Mouse (Mus musculus) neural tube, embryonic 13.5 days (tissue): ENCODE measurements around the gene Olfr1118. TPM values are rescaled to one million over a fixed set of nuclear protein-coding genes. Genes with fewer than 3 reads are reported as not detected.
"Not testable (repeated sequence)": the region's sequence is repeated elsewhere in the genome, so short reads cannot be mapped to it uniquely, and the experiment has no call there.

Source experiments
- ATAC-seq: fragments of 200-750 bp; cut with Nextera tagmentation; 2 replicates; pipeline ENCODE4 v1.8.0; 2017; ENCODE audit warnings: low read depth, mild to moderate bottlenecking, moderate TSS enrichment, moderate library complexity
- H3K27ac ChIP-seq: fragments of 300-500 bp; sonication (generic); replicated peaks from 2 replicates; pipeline ENCODE4 v1.5.1; 2015; ENCODE audit warnings: moderate library complexity, mild to moderate bottlenecking, inconsistent platforms
- H3K27me3 ChIP-seq: fragments of 300-500 bp; sonication (generic); 2 replicates; pipeline ENCODE4 v1.6.1; 2015; ENCODE audit warnings: mild to moderate bottlenecking, inconsistent platforms
- H3K36me3 ChIP-seq: fragments of 300-500 bp; sonication (generic); 2 replicates; pipeline ENCODE4 v1.6.1; 2015; ENCODE audit warnings: mild to moderate bottlenecking, inconsistent platforms
- H3K4me1 ChIP-seq: fragments of 300-500 bp; sonication (generic); replicated peaks from 2 replicates; pipeline ENCODE4 v1.6.1; 2015; ENCODE audit warnings: inconsistent platforms
- H3K4me2 ChIP-seq: fragments of 300-500 bp; sonication (generic); 2 replicates; pipeline ENCODE4 v1.6.1; 2015; ENCODE audit warnings: inconsistent platforms, mild to moderate bottlenecking, moderate library complexity
- H3K4me3 ChIP-seq: fragments of 300-500 bp; sonication (generic); 2 replicates; pipeline ENCODE4 v1.5.1; 2015; ENCODE audit warnings: mild to moderate bottlenecking, inconsistent platforms
- H3K9ac ChIP-seq: fragments of 300-500 bp; sonication (generic); 2 replicates; pipeline ENCODE4 v1.6.1; 2015; ENCODE audit warnings: moderate library complexity, mild to moderate bottlenecking, inconsistent platforms
- H3K9me3 ChIP-seq: fragments of 300-500 bp; sonication (generic); 2 replicates; pipeline ENCODE4 v1.6.1; 2016; ENCODE audit warnings: inconsistent platforms
- WGBS: fragments of 180-500 bp; shearing (Covaris S2); methylation state at CpG from one replicate; pipeline ENCODE4 v1.1.7; 2015; 5-methylcytosine and 5-hydroxymethylcytosine counted together
- polyA plus RNA-seq: library from polyadenylated mRNA; unstranded; fragments of >200 nt; fragmentation: Nextera tagmentation; extraction: Ambion mirVana; gene quantifications from 2 replicates; pipeline ENCODE4 v1.2.1, GENCODE M21; 2015

The Olfr1118 gene
- not detected in 2 replicates for polyA plus RNA-seq

DNA sequence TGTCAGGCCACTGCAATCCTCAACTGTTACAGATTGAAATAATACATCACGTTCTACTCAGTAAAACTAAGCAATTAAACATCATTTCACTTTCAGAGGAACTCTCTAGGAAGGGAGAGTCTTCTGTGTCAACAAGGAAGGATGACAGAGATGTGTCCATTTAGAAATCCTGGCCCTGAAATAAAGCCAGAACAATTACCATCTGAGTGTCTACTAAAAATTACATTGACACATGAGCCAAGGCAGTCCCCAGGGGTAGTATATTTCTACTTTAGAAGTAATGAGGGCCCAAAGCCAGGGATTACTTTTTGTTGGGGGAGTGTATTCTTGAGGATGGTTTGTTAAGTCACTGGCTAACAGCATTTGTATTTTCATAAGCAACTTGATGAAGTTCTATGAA, at the start of gene Olfr1118:
Olfr1118 (plus strand) TSS at position 301 of the 400 bp plus-strand sequence.
- H3K4me2 ChIP-seq, result no peak within 1 kb of the TSS
- no peak within 1 kb of the TSS for H3K9ac ChIP-seq
- no peaks in the 10 kb centered on the region for H3K27me3 ChIP-seq
- H3K9me3 ChIP-seq, result no peaks in the 10 kb centered on the region
- ATAC-seq, result no peak
- H3K4me1 ChIP-seq, result no peaks in the 10 kb centered on the region
- H3K27ac ChIP-seq, result no peak within 1 kb of the TSS
- 81% methylated on average over 1 of the region's 1 CpGs for WGBS
- H3K36me3 ChIP-seq, result no peaks in the 10 kb centered on the region
- H3K4me3 ChIP-seq, result no peak within 1 kb of the TSS

DNA sequence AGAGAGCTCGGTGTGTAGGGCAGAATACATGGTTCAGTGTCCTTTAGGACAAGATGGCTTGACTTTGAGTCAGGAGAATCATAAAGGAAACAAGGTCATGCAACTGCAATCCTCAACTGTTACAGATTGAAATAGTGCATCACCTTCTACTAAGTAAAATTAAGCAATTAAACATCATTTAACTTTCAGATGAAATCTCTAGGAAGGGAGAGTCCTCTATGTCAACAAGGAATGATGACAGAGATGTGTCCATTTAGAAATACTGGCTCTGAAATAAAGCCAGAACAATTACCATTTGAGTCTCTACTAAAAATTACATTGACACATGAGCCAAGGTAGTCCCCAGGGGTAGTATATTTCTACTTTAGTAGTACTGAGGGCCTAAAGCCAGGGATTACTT, 40.1 kb upstream of the Olfr1118 start, which contains the start of gene Olfr1116:
Olfr1116 (plus strand) TSS at position 301 of the 400 bp plus-strand sequence.
- no peaks in the 10 kb centered on the region for H3K9me3 ChIP-seq

DNA sequence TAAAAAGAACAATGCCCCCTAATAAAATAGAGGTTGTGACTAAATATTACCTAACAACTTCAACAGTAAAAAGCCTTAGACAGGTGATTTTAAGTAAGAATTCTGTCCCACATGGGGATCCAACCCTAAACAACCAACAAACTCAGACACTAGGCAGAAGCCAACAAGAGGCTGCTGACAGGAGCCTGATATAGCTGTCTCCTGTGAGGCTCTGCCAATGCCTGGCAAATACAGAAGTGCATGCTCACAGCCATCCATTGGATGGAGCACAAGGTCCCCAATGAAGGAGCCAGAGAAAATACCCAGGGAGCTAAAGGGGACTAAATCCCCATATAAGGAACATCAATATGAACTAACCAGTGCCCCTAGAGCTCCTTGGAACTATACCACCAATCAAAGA, 13.4 kb upstream of the Olfr1118 start:
- ATAC-seq, H3K4me3 ChIP-seq, H3K36me3 ChIP-seq, H3K4me2 ChIP-seq, H3K9ac ChIP-seq, H3K27me3 ChIP-seq, H3K4me1 ChIP-seq, H3K9me3 ChIP-seq, H3K27ac ChIP-seq: not testable (repeated sequence)

More for the DNA sequence above, 40.1 kb upstream of the Olfr1118 start, which contains the start of gene Olfr1116:
- Histone ChIP-seq H3K27me3 (no peaks in the 10 kb centered on the region), H3K36me3 (no peaks in the 10 kb centered on the region), H3K4me1 (no peaks in the 10 kb centered on the region), H3K4me2 (no peak within 1 kb of the TSS), H3K9ac (no peak within 1 kb of the TSS), H3K27ac (no peak within 1 kb of the TSS), H3K4me3 (no peak within 1 kb of the TSS)
- ATAC-seq, result no peak
- 92% methylated on average over 1 of the region's 1 CpGs for WGBS

DNA sequence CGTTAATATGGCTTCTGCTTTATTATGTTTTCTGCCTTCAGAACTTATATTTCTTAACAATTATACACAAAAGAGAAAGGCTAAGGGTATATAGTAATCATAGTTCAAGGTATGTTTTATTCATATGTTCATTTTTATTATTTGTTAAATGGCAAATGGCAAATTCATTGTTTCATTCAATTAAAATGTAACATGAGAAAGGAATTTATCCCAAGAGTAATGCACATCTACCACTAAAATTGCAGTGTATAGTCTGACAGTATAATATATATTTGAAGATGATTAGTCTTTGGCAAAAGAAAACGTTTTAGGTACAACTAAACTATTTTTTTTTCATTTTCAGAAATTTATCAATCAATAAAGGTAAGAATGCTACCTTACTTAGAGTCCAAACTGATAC, 47.1 kb downstream of the Olfr1118 start, which contains the start of gene Olfr1120:
Olfr1120 (plus strand) TSS at position 301 of the 400 bp plus-strand sequence.
- WGBS, result 62% methylated on average over 2 of the region's 2 CpGs
- ATAC-seq, result no peak
- Histone ChIP-seq H3K27ac (no peak within 1 kb of the TSS), H3K36me3 (no peaks in the 10 kb centered on the region), H3K9ac (no peak within 1 kb of the TSS), H3K27me3 (no peaks in the 10 kb centered on the region), H3K4me2 (no peak within 1 kb of the TSS), H3K9me3 (no peaks in the 10 kb centered on the region), H3K4me1 (no peaks in the 10 kb centered on the region), H3K4me3 (no peak within 1 kb of the TSS)

DNA sequence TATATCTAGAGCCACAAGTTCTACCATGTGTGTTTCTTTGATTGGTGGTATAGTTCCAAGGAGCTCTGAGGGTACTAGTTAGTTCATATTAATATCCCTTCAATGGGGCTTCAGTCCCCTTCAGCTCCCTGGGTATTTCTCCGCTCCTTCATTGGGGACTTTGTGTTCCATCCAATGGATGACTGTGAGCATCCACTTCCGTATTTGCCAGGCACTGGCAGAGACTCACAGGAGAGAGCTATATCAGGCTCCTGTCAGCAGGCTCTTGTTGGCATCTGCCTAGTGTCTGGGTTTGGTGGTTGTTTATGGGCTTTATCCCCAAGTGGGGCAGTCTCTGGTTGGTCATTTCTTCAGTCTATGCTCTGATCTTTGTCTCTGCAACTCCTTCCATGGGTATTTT, 52.7 kb downstream of the Olfr1118 start:
- not testable (repeated sequence) for H3K4me3 ChIP-seq, H3K9me3 ChIP-seq, H3K36me3 ChIP-seq, H3K4me1 ChIP-seq, H3K27ac ChIP-seq, H3K9ac ChIP-seq, H3K4me2 ChIP-seq, H3K27me3 ChIP-seq, ATAC-seq
- 87% methylated on average over 2 of the region's 2 CpGs for WGBS

Other genes starting within 250 kb of the Olfr1118 start
- not detected in 2 replicates for gene Olfr1107, start 231.8 kb upstream of the Olfr1118 start, polyA plus RNA-seq
- not detected in 2 replicates for gene Olfr1109, start 211.6 kb upstream of the Olfr1118 start, polyA plus RNA-seq
- not detected in 2 replicates for gene Olfr259, start 193.0 kb upstream of the Olfr1118 start, polyA plus RNA-seq
- not detected in 2 replicates for gene Olfr1110, start 167.3 kb upstream of the Olfr1118 start, polyA plus RNA-seq
- gene Olfr1111, start 155.0 kb upstream of the Olfr1118 start, polyA plus RNA-seq, result not detected in 2 replicates
- gene Olfr1112, start 119.8 kb upstream of the Olfr1118 start, polyA plus RNA-seq, result not detected in 2 replicates
- not detected in 2 replicates for gene Olfr1113, start 98.6 kb upstream of the Olfr1118 start, polyA plus RNA-seq
- not detected in 2 replicates for gene Olfr1115, start 59.6 kb upstream of the Olfr1118 start, polyA plus RNA-seq
- not detected in 2 replicates for gene Olfr1116, start 40.0 kb upstream of the Olfr1118 start, polyA plus RNA-seq
- not detected in 2 replicates for gene Olfr1120, start 47.2 kb downstream of the Olfr1118 start, polyA plus RNA-seq
- not detected in 2 replicates for gene Olfr1121, start 62.3 kb downstream of the Olfr1118 start, polyA plus RNA-seq
- gene Olfr1122, start 78.3 kb downstream of the Olfr1118 start, polyA plus RNA-seq, result not detected in 2 replicates
- gene Olfr1123, start 109.1 kb downstream of the Olfr1118 start, polyA plus RNA-seq, result not detected in 2 replicates
- 0.10 TPM in 1 of 2 replicates, not detected in the other for gene Olfr1124, start 122.7 kb downstream of the Olfr1118 start, polyA plus RNA-seq
- not detected in 2 replicates for gene Olfr1126, start 146.4 kb downstream of the Olfr1118 start, polyA plus RNA-seq
- gene Pramel7, start 189.5 kb downstream of the Olfr1118 start, polyA plus RNA-seq, result not detected in 2 replicates
- not detected in 2 replicates for gene Pramel6, start 199.0 kb downstream of the Olfr1118 start, polyA plus RNA-seq
- not detected in 2 replicates for gene Olfr153, start 224.2 kb downstream of the Olfr1118 start, polyA plus RNA-seq
- not detected in 2 replicates for gene Olfr1128, start 238.0 kb downstream of the Olfr1118 start, polyA plus RNA-seq